Mouse (Mus musculus) ES-Bruce4 (cell line): ENCODE results near the gene Rbm33.

Experiments
- CTCF ChIP-seq: IDR thresholded peaks from one replicate; pipeline ENCODE4 v1.8.1; 2011; ENCODE audit warnings: low read depth, low read length
- POLR2A ChIP-seq: IDR thresholded peaks from one replicate; pipeline ENCODE4 v1.8.1; 2011; ENCODE audit warnings: low read length; ENCODE audit not compliant: insufficient read depth

- TF ChIP-seq POLR2A (no peak), CTCF (no peak)
Observed at GRCm38 (mm10) chr5:28388184-28388583, 71.3 kb downstream of the Rbm33 start.
